Mouse (Mus musculus): ENCODE results near the gene Ikzf1. TPM values are rescaled to one million over a fixed set of nuclear protein-coding genes. Genes with fewer than 3 reads are reported as not detected.

Gene Ikzf1
- total RNA-seq, 1 experiment from 2014 or later: 110 TPM

DNA sequence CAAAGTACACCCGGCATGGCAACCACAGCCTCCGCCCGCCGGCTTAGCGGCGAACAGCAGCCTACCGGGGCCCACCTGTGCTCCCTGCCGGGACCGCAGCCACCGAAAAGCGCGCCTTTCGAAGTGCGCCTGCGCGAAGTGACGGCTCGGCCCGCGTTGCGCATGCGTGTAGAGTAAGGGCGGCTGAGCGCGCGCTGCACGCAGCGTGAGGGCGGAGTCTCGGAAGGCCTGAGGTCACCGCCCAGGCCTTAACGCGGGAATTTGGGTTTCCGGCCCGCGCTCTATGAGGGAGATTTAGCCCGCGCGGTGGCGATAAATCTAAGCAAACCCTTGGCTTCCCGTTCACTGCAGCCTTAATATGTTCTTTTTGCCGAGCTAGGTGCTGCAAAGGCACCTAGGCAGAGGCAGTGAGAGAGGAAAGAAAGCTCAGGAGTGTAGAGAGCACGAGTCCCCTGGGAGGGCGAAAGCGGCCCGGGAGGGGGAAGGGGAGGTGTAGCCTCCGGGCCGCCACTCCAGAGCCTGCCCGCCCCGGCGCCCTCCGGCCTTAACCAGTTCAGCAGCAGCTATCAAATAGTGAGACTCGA lies 124.1 kb downstream of the Ikzf1 start, which contains the start of gene Fignl1:
Gene Fignl1, minus strand, starts transcription at position 143 of the 584 bp plus-strand sequence.
- ATAC-seq (replicated peaks in 1 of 2; ENCODE audit: insufficient read depth in 1 of 2, low FRiP score in 2 of 2, low TSS enrichment in 1 of 2, low read depth in 1 of 2, poor library complexity in 2 of 2, severe bottlenecking in 2 of 2): peak; percentile 84 to 94

DNA sequence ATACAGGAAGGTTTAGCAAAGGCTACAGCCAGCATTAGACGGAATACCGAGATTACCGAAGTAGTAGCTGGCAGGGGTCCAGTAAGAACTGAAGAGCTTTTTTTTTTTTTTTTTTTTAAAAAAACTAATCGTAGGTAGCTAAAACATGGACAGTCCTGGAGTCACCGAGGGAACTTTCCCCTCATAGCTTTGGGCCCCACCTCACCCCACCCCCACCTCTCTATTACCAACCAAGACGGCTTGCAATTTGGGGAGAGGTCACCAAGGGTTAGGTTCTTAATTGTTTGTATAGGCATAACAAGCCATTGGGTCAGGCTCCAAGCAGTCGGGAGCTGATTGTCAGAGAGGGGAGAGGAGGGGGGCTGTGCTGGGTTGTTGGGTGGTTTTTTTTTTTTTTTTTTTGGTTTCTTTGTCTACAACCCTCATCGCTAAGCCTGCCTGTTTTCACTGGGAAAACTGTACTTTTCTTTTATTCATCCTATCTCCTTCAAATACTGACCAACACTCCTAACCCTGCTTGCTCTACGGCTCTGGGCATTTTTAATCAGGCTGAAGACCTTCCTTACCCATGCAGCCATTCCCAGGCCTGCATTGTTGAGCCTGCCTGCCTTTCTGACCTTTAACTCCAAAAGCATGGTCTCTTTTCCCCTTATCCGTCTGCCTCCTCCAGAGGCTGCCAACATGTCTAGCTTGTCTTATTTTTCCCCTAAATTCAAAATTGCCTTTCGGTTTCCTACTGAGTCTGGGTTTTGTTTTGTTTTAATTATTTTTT lies 124.8 kb downstream of the Ikzf1 start:
- ATAC-seq (replicated peaks in 1 of 2; ENCODE audit: insufficient read depth in 1 of 2, low FRiP score in 2 of 2, low TSS enrichment in 1 of 2, low read depth in 1 of 2, poor library complexity in 2 of 2, severe bottlenecking in 2 of 2): no peak

DNA sequence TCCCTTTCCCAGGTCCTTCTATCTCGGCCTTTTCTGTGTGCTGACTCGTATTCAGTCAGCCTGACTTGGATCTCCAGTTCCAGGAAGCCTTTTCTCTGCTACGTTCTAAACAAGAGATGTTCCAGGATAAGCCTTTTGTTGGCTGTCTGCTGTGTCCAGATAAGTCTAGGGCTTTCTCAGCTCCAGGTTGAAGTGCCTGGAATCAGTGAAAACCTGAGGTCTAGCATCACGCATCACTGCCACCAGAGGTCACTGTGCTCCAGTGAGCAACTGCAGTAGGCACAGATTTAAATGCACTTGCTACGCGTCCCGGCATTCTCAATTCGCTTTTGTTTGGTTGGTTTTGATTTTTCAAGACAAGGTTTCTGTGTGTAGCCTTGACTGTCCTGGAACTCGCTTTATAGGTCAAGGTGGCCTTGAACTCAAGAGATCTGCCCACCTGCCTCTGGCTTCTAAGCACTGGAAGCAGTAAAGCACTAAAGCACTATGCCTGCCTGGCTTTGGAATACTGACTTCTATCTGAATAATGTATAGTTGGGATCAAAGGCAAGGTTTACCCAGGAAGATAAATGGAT lies 127.2 kb downstream of the Ikzf1 start:
- peak; percentile 54 to 70; a peak in 3 of 4 replicates for ATAC-seq (replicated peaks in 1 of 2; ENCODE audit: insufficient read depth in 1 of 2, low FRiP score in 2 of 2, low TSS enrichment in 1 of 2, low read depth in 1 of 2, poor library complexity in 2 of 2, severe bottlenecking in 2 of 2)

DNA sequence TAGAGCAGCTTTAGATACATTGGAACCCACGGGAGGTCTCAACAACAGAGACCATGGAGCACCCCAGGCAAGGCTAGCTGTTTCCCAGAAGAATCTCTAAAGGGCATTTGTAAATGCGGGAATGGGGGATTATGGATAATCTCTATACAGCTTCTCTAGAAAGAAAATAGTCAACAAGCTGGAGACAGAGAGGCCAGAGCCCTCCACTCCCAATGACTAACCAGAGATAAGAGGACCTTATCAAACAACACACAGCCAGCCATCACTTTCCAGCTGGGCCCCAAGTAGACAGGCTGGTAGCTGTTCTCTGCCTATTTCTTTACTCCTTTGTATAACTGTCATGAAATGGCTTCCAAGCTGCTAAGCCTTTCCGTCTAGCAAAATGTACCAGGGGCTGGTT lies 130.9 kb downstream of the Ikzf1 start:
- no peak for ATAC-seq (replicated peaks in 1 of 2; ENCODE audit: insufficient read depth in 1 of 2, low FRiP score in 2 of 2, low TSS enrichment in 1 of 2, low read depth in 1 of 2, poor library complexity in 2 of 2, severe bottlenecking in 2 of 2)

DNA sequence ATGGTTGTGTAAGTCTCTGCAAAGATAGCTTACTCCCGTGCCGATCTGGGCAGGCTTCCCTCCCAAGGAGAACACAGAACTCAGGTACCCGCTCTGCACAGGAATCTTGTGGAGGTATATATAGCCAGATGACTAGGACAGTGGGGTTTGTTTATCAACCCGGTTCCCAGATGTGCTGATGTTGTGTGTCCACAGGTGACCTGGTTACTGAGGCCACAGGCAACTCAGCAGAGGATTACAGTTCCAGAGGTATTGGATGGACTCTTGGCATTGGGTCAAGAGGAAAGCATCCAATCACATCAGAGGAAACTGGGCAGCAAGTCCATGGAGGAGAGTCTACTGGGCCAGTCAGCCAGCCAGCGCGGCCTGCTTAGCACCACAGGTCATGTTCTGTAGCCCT lies 134.0 kb downstream of the Ikzf1 start:
- no peak for ATAC-seq (replicated peaks in 1 of 2; ENCODE audit: insufficient read depth in 1 of 2, low FRiP score in 2 of 2, low TSS enrichment in 1 of 2, low read depth in 1 of 2, poor library complexity in 2 of 2, severe bottlenecking in 2 of 2)

DNA sequence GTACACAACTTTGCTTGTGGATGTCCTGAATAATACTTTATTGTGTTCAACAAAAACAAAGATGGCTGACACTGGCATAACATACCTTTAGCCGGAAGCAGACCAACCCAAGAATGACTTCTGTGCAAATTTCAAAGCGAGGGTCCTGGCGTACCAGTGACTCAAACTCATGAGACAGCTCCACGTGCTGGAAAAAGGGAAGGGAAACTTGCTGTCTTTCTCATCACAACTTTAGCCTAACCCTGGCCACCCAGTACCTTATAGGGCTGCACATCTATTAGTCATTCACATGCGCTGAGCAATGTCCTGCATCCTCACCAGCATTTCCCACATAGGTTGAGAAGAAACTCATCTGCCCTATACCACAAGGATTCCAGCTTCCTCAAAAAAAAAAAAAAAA lies 134.4 kb downstream of the Ikzf1 start:
- no peak for ATAC-seq (replicated peaks in 1 of 2; ENCODE audit: insufficient read depth in 1 of 2, low FRiP score in 2 of 2, low TSS enrichment in 1 of 2, low read depth in 1 of 2, poor library complexity in 2 of 2, severe bottlenecking in 2 of 2)

DNA sequence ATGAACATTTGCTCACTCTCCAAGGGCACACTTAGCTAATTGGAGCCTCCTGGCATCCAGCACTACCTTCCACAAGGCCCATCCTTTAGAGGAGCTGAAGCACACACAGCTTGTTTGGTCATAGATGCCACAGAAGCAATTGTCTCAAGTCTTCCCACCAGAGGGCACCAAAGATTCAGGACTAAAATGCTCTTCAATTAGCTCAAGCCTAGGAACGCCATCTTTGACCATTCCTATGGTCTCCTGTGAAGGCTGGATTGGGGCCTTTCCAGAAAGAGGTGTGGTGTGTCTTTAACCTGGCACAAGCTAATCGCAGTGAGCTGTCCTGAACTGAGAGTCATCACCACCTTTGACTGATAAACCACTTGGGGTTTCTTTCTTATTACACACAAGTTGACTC lies 135.4 kb downstream of the Ikzf1 start:
- ATAC-seq (replicated peaks in 1 of 2; ENCODE audit: insufficient read depth in 1 of 2, low FRiP score in 2 of 2, low TSS enrichment in 1 of 2, low read depth in 1 of 2, poor library complexity in 2 of 2, severe bottlenecking in 2 of 2): peak; percentile 81 to 87

DNA sequence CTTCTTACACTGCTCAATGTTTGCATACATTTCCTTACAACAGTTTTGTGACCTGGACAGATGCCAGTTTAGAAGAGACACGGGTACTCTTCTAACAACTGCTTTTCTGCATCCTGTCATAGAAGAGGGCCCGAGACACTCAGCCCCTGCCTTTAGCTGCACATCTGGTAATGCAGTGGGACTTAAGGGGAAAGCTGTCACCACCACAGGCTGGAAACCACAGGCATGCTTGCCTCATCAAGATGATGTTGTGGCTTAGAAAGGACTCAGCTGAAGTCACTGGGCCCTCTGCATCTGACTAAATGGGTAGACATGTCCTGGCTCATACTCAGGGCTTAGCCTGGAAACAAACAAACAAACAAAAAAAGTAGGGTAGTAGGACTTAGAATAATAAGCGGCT lies 135.9 kb downstream of the Ikzf1 start:
- peak; percentile 72 to 82 for ATAC-seq (replicated peaks in 1 of 2; ENCODE audit: insufficient read depth in 1 of 2, low FRiP score in 2 of 2, low TSS enrichment in 1 of 2, low read depth in 1 of 2, poor library complexity in 2 of 2, severe bottlenecking in 2 of 2)

DNA sequence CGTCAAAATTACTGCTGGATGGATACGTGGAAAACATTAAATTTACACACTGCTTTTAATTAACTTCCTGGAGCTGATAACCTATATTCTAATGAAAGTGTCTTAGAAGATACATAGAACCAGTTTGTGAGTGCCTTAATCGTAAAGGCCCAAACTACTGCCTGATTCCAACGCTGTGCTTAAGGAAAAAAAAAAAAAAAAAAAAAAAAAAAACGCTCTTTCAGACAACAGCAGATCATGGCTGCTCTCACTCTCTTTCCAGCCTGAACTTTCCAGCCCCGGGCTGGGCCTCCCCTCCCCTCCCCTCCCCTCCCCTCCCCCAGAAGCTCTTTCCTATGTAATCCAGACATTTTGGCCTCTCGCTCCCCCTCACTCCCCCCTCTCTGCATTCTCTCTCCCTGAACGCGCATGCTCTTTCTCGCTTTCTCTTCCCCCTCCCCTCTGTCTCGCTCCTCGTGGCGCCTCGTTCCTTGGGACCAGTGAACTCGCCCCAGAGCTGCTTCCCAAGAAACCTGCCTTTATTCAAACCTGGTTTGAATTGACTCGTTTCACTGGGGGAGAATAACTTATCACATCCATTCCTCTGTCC lies 136.7 kb downstream of the Ikzf1 start:
- no peak for ATAC-seq (replicated peaks in 1 of 2; ENCODE audit: insufficient read depth in 1 of 2, low FRiP score in 2 of 2, low TSS enrichment in 1 of 2, low read depth in 1 of 2, poor library complexity in 2 of 2, severe bottlenecking in 2 of 2)

Other genes starting within 250 kb of the Ikzf1 start
- 2.0 TPM in 1 of 2 replicates, not detected in the other for gene Spata48, start 222.9 kb upstream of the Ikzf1 start, total RNA-seq (2017)
- 3.3 and 4.7 TPM in 2 replicates for gene Zpbp, start 222.6 kb upstream of the Ikzf1 start, total RNA-seq (2017)
- not detected in 2 replicates for gene 4930512M02Rik, start 57.2 kb upstream of the Ikzf1 start, total RNA-seq (2017)
- gene Fignl1, start 124.0 kb downstream of the Ikzf1 start, total RNA-seq (2017): 68.5 and 68.9 TPM in 2 replicates
- not detected in 2 replicates for gene Ddc, start 213.1 kb downstream of the Ikzf1 start, total RNA-seq (2017)

All from hematopoietic stem cell, adult 5-6 weeks (primary cell).